Mouse (Mus musculus): ENCODE results near the gene Gm11562. TPM values are rescaled to one million over a fixed set of nuclear protein-coding genes. Genes with fewer than 3 reads are reported as not detected.
"Not testable (repeated sequence)": the region's sequence is repeated elsewhere in the genome, so short reads cannot be mapped to it uniquely, and the experiment has no call there.

The Gm11562 gene
- not detected in 2 replicates for polyA plus RNA-seq (2012; ENCODE audit: insufficient read depth, insufficient read length, missing spikeins)

DNA sequence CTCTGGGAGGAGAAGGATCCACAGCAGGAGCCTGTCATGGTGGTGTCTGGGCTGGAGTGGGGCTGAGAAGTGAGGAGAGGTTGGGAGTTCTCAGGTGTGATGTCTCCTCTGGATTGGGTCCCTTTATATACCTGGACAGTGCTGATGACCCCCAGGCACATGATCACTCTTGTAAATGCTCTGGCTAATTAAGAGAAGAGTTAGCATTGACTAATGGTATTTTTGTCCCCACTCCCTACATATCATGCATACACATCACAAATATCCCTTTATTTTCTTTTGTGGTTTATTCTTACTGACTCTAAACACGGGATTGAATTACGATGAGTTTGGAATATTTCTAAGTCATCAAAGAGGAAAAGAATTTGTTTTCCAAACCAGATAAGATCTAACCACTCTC lies at the start of gene Gm11562:
Gene Gm11562, minus strand, starts transcription at position 101 of the 400 bp plus-strand sequence.
- Histone ChIP-seq H3K27ac (replicated peaks; ENCODE audit: low read depth, low read length) (no peak within 1 kb of the TSS), H3K4me3 (ENCODE audit: insufficient read depth, low read depth, low read length) (no peak within 1 kb of the TSS), H3K4me1 (ENCODE audit: control insufficient read depth, insufficient read depth, insufficient read length, low read length) (no peaks in the 10 kb centered on the region)

DNA sequence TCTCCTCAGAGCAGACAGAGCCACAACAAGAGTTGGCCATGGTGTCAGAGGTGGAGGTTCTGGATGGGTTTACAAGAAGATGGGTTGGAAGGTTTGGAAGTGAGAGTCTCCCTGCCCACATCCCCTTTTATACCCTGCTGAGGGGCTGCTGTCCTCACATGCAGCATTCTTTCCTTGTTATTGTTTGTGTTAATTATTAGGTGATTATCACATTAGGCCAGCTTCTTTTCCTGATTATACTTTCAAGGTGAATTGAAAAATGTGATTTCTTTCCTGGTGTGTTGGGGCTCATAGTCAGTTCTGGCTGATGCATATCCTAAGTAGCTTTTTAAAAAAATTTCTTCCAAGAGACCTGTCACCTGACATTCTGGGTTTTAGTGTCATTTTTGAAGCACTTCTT lies 45.6 kb upstream of the Gm11562 start, which contains the start of gene Krtap4-6:
Gene Krtap4-6, minus strand, starts transcription at position 101 of the 400 bp plus-strand sequence.
- no peak within 1 kb of the TSS for H3K4me3 ChIP-seq (ENCODE audit: insufficient read depth, low read depth, low read length)
- no peaks in the 10 kb centered on the region for H3K4me1 ChIP-seq (ENCODE audit: control insufficient read depth, insufficient read depth, insufficient read length, low read length)
- no peak within 1 kb of the TSS for H3K27ac ChIP-seq (replicated peaks; ENCODE audit: low read depth, low read length)

DNA sequence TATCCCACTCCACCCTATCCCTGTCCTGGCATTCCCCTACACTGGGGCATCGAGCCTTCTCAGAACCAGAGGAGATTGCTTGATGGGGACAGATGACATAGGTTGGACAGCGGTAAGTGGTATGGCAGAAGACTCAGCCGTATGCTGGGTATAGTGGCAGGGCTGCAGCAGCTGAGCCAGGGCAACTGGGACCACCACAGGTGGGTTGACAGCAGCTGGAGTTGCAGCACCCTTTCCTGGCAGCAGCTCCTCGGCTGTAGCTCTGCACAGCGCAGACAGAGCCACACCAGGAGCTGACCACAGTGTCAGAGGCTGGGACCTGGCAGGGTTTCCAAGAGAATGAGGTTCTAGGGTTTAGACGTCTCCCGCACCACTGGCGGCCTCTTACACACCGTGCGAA lies 42.6 kb upstream of the Gm11562 start:
- H3K4me3 ChIP-seq (ENCODE audit: insufficient read depth, low read depth, low read length): no peak overlapping the region
- no peaks in the 10 kb centered on the region for H3K4me1 ChIP-seq (ENCODE audit: control insufficient read depth, insufficient read depth, insufficient read length, low read length)
- H3K27ac ChIP-seq (replicated peaks; ENCODE audit: low read depth, low read length): no peak overlapping the region

DNA sequence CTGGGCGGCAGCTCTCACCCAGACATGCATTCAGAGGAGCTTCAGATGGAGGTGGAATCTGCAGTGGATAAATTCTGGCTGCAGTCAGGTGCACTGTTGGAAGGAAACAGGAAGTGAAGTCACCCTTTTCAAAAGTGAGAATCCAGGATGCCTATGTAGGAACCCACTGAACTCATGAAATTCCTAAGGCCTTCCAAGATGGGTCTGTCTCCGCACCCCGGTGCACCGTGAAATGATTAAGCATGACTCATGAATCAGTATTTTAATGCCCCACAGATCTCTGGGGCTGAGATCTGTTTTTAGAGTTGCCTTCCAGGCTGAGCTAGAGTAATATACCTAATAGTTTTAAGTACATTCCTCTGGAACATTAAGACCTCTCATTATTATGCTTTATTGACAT lies 39.0 kb upstream of the Gm11562 start:
- Histone ChIP-seq H3K27ac (replicated peaks; ENCODE audit: low read depth, low read length) (no peak overlapping the region), H3K4me1 (ENCODE audit: control insufficient read depth, insufficient read depth, insufficient read length, low read length) (no peaks in the 10 kb centered on the region), H3K4me3 (ENCODE audit: insufficient read depth, low read depth, low read length) (no peak overlapping the region)

DNA sequence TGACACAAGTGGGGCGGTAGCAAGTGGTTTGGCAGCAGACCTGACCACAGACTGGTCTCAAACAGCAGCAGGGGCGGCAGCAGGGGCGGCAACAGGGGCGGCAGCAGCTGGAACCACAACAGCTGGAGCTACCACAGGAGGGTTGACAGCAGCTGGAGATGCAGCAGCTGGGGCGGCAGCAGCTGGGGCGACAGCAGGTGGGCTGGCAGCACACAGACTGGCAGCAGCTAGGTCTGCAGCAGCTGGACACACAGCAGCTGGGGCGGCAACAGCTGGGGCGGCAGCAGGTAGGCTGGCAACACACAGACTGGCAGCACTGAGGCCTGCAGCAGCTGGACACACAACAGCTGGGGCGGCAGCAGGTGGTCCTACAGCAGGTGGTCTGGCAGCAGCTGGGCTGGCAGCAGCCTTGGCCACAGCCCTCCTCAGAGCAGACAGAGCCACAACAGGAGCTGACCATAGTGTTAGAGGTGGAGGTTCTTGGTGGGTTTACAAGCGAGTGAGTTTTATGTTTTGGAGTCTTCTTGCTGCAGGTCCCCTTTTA lies 38.3 kb upstream of the Gm11562 start, which contains the start of gene Gm11563:
Gene Gm11563, minus strand, starts transcription at position 494 of the 544 bp plus-strand sequence.
- H3K27ac ChIP-seq (replicated peaks; ENCODE audit: low read depth, low read length); H3K4me3 ChIP-seq (ENCODE audit: insufficient read depth, low read depth, low read length); H3K4me1 ChIP-seq (ENCODE audit: control insufficient read depth, insufficient read depth, insufficient read length, low read length): not testable (repeated sequence)

DNA sequence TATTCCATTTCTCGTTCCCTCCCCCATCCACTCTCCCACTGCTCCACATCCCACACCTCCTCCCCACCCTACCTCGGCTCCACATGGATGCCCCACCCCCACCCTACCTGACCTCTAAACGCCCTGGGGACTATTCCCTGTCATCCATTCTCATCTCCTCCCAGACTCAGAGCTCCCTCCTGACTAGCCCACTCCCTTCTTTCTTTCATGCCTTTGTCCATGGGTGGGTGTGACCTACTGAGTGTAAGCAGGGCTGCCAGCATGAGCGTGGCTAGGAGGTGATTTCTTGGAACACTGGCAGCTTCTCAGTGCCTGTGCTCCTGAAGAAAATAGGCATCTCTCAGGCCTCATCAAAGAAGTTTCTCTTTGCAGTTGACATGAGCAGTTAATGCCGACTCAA lies 36.8 kb upstream of the Gm11562 start:
- Histone ChIP-seq H3K4me1 (ENCODE audit: control insufficient read depth, insufficient read depth, insufficient read length, low read length) (no peaks in the 10 kb centered on the region), H3K4me3 (ENCODE audit: insufficient read depth, low read depth, low read length) (no peak overlapping the region), H3K27ac (replicated peaks; ENCODE audit: low read depth, low read length) (no peak overlapping the region)

DNA sequence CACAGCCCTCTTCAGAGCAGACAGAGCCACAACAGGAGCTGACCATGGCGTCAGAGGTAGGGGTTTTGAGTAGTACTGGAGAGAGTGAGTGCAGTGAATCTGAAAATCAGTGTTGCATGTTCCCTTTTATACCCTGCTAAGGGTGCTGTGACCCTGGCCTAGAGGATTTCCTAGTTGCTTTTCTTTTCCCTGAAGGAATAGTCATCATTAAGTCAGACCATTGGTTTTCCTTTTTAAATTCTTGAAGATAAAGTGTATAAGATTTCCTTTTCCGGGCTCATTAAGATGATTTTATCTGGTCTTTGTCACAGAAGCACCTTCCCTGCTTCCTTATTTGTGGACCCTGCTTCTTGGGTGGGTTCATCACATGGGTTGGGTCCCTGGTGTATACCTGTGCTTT lies 29.9 kb upstream of the Gm11562 start, which contains the start of gene Gm11555:
Gene Gm11555, minus strand, starts transcription at position 101 of the 400 bp plus-strand sequence.
- no peaks in the 10 kb centered on the region for H3K4me1 ChIP-seq (ENCODE audit: control insufficient read depth, insufficient read depth, insufficient read length, low read length)
- no peak within 1 kb of the TSS for H3K4me3 ChIP-seq (ENCODE audit: insufficient read depth, low read depth, low read length)
- no peak within 1 kb of the TSS for H3K27ac ChIP-seq (replicated peaks; ENCODE audit: low read depth, low read length)

DNA sequence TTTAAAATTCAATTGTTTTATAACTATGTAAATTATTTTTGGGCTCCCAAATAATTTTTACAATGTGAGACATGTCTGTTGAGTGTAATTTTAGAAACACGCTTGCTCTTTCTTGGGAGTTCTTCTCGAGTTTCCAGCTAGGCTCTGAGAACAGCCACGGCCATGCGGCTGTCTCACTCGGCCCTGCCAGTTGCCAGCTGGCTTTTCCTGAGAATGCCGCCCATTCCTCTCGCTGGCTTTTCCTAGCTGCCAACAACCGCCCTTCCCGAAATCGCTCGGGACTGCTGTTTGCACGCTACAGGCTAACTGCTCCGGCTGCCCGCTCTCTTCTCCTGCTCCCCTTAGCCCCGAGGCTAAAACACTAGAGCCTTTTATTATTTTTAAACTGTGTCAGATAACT lies 26.2 kb upstream of the Gm11562 start:
- Histone ChIP-seq H3K4me3 (ENCODE audit: insufficient read depth, low read depth, low read length) (no peak overlapping the region), H3K27ac (replicated peaks; ENCODE audit: low read depth, low read length) (no peak overlapping the region), H3K4me1 (ENCODE audit: control insufficient read depth, insufficient read depth, insufficient read length, low read length) (no peaks in the 10 kb centered on the region)

DNA sequence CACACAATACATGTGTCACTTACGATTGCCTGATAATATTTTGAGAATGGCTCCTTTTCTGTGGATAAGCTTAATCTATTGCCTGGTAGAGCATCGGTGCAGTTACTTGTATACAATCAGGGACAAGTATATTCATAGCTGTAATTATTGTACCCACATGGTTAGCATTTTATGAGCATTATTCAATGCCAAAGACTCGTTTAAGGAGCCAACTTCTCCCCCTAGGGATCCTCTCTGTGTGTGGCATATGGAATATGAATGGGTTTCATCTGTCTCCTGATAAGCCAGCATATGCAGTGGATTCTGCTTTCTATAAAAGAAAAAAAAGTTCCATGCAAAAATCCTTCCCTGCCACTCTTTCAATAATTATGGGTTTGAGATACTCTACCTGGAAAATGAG lies 24.1 kb upstream of the Gm11562 start:
- Histone ChIP-seq H3K4me3 (ENCODE audit: insufficient read depth, low read depth, low read length) (no peak overlapping the region), H3K27ac (replicated peaks; ENCODE audit: low read depth, low read length) (no peak overlapping the region), H3K4me1 (ENCODE audit: control insufficient read depth, insufficient read depth, insufficient read length, low read length) (no peaks in the 10 kb centered on the region)

DNA sequence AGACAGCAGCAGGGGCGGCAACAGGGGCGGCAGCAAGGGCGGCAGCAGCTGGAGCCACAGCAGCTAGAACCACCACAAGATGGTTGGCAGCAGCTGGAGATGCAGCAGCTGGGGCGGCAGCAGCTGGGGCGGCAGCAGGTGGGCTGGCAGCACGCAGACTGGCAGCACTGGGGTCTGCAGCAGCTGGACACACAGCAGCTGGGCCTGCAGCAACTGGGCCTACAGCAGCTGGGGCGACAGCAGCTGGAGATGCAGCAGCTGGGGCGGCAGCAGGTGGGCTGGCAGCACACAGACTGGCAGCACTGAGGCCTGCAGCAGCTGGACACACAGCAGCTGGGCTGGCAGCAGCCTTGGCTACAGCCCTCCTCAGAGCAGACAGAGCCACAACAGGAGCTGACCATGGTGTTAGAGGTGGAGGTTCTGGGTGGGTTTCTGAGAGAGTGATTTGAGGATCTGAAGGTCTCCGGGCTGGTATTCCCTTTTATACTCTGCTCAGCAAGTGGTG lies 23.5 kb upstream of the Gm11562 start, which contains the start of gene Krtap4-7:
Gene Krtap4-7, minus strand, starts transcription at position 455 of the 505 bp plus-strand sequence.
- not testable (repeated sequence) for H3K4me3 ChIP-seq (ENCODE audit: insufficient read depth, low read depth, low read length); H3K27ac ChIP-seq (replicated peaks; ENCODE audit: low read depth, low read length); H3K4me1 ChIP-seq (ENCODE audit: control insufficient read depth, insufficient read depth, insufficient read length, low read length)

DNA sequence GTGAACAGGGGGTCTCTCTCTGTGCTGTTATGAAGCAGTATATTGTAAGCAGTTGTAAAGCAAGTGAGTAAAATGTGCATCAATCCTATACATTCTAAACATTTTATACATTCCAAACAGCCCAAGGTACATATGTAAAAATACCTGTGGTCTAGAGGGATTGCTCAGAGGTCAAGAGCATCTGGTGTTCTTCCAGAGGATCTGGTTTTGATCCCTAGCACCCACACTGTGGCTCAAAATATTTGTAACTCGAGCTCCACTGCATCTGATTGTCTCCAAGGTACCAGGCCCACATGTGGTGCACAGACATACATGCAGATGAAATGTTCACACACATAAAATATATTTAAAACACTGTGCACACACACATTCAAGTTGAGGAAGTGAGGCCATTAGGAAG lies 20.7 kb upstream of the Gm11562 start:
- Histone ChIP-seq H3K4me3 (ENCODE audit: insufficient read depth, low read depth, low read length) (no peak overlapping the region), H3K27ac (replicated peaks; ENCODE audit: low read depth, low read length) (no peak overlapping the region), H3K4me1 (ENCODE audit: control insufficient read depth, insufficient read depth, insufficient read length, low read length) (no peaks in the 10 kb centered on the region)

DNA sequence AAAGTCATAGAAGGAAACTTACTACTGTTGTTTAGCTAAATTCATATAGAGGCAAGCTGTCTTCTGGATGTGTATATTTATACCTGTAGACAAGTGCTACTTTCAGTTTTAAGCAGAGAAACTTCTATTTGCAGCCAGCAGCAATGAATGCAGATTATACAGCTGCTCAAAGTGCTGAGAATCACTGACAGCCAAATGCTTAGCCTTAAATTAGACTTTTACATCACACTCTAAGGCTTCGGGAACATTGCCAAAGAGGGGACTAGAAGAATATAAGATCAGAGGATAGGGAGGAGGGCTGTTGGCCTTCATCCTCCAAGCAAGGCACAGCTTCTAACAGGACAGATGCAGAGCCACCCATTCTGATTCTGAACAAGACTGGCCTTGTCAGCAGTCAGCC lies 16.9 kb upstream of the Gm11562 start:
- no peak overlapping the region for H3K27ac ChIP-seq (replicated peaks; ENCODE audit: low read depth, low read length)
- H3K4me1 ChIP-seq (ENCODE audit: control insufficient read depth, insufficient read depth, insufficient read length, low read length): no peaks in the 10 kb centered on the region
- H3K4me3 ChIP-seq (ENCODE audit: insufficient read depth, low read depth, low read length): no peak overlapping the region

DNA sequence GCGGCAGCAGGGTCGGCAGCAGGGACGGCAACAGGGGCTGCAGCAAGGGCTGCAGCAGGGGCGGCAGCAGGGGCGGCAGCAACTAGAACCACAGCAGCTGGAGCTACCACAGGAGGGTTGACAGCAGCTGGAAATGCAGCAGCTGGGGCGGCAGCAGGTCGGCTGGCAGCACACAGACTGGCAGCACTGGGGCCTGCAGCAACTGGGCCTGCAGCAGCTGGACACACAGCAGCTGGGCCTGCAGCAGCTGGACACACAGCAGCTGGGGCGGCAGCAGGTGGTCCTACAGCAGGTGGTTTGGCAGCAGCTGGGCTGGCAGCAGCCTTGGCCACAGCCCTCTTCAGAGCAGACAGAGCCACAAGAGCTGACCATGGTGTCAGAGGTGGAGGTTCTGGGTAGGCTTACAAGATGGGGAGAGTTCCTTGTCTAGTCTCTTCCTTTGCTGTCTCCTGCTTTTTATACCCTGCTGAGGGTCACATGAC lies 14.5 kb upstream of the Gm11562 start, which contains the start of gene Krtap4-2:
Gene Krtap4-2, minus strand, starts transcription at position 432 of the 482 bp plus-strand sequence.
- H3K4me1 ChIP-seq (ENCODE audit: control insufficient read depth, insufficient read depth, insufficient read length, low read length): no peaks in the 10 kb centered on the region
- no peak within 1 kb of the TSS for H3K27ac ChIP-seq (replicated peaks; ENCODE audit: low read depth, low read length)
- H3K4me3 ChIP-seq (ENCODE audit: insufficient read depth, low read depth, low read length): no peak within 1 kb of the TSS

DNA sequence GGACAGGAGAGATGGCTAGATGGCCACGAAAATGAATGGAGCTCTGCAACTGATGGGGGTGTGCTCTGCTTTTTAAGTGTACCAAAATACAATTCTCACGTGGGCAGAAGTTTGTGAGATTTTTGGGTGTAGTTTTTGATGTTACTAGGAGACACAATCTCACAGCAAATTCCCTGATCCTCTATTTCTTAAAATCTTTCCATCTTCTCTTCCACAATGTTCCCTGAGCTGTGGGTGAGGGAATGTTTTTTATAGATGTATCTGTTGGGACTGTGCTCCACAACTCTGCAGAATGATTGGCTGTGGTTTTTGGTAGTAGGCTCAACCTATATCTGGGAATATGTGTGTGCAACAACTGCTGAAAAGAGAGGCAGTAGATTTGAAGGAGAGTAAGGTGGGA lies 13.1 kb upstream of the Gm11562 start:
- no peak overlapping the region for H3K4me3 ChIP-seq (ENCODE audit: insufficient read depth, low read depth, low read length)
- H3K27ac ChIP-seq (replicated peaks; ENCODE audit: low read depth, low read length): no peak overlapping the region
- H3K4me1 ChIP-seq (ENCODE audit: control insufficient read depth, insufficient read depth, insufficient read length, low read length): no peaks in the 10 kb centered on the region

DNA sequence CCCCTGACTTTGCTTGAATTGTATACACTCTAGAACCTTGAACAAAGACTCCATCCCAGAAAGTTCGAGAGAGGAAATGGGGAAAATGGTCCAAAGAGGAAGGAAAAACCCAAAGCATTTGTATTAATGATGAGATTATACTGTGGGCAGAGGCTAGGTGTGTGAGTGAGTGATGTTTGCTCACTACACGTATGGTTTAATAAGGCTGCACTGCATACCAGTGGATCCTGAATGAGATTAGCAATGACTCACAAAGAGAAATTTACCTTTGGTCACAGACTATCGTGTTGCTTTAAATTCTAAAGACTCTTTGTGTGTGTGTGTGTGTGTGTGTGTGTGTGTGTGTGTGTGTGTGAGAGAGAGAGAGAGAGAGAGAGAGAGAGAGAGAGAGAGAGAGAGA lies 10.7 kb upstream of the Gm11562 start:
- Histone ChIP-seq H3K4me1 (ENCODE audit: control insufficient read depth, insufficient read depth, insufficient read length, low read length) (no peaks in the 10 kb centered on the region), H3K4me3 (ENCODE audit: insufficient read depth, low read depth, low read length) (no peak overlapping the region), H3K27ac (replicated peaks; ENCODE audit: low read depth, low read length) (no peak overlapping the region)

DNA sequence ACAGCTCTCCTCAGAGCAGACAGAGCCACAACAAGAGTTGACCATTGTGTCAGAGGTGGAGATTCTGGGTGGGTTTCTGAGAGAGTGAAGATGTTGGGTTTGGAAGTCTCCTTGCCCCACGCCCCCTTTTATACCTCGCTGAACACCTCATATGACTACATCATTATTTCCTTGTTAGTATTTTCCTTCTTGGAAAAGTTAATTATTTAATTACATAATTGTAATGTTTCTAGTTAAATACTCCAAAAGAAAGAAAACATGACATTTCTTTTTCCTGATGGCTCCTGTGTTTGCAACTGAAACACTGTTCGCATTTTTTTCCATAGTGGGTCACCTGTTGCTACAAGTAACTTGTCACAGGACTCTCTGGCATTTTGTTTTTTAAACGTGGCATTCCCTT lies 7.9 kb upstream of the Gm11562 start, which contains the start of gene Krtap4-1:
Gene Krtap4-1, minus strand, starts transcription at position 101 of the 400 bp plus-strand sequence.
- Histone ChIP-seq H3K27ac (replicated peaks; ENCODE audit: low read depth, low read length) (no peak within 1 kb of the TSS), H3K4me1 (ENCODE audit: control insufficient read depth, insufficient read depth, insufficient read length, low read length) (no peaks in the 10 kb centered on the region), H3K4me3 (ENCODE audit: insufficient read depth, low read depth, low read length) (no peak within 1 kb of the TSS)

Data from brown adipose tissue, adult 24 weeks (tissue).